Mouse (Mus musculus) liver, embryonic 11.5 days (tissue): ENCODE data around the gene Dhx40. TPM values are rescaled to one million over a fixed set of nuclear protein-coding genes. Genes with fewer than 3 reads are reported as not detected.

Source experiments
- polyA plus RNA-seq: library from polyadenylated mRNA; unstranded; fragments of >200 nt; fragmentation: Nextera tagmentation; extraction: Ambion mirVana; gene quantifications from 2 replicates; pipeline ENCODE4 v1.2.1, GENCODE M21; 2014

The Dhx40 gene
- polyA plus RNA-seq, 1 experiment from 2014 or later, result 15.4 TPM

Other genes starting within 250 kb of the Dhx40 start
- gene Vmp1, start 123.9 kb downstream of the Dhx40 start, polyA plus RNA-seq, result 112 and 130 TPM in 2 replicates
- 39.6 and 40.5 TPM in 2 replicates for gene Ptrh2, start 123.8 kb downstream of the Dhx40 start, polyA plus RNA-seq
- 157 and 185 TPM in 2 replicates for gene Cltc, start 50.2 kb downstream of the Dhx40 start, polyA plus RNA-seq
- gene Ypel2, start 186.0 kb upstream of the Dhx40 start, polyA plus RNA-seq, result 2.9 and 3.1 TPM in 2 replicates